Mouse (Mus musculus) WW6 (cell line): ENCODE measurements at regions not wholly inside any gene's neighbourhood (a gene's known extent, or its start where the extent isn't known, plus 50 kb on each side); places are given as distances from the start of the nearest gene placed in this dataset.
"Not testable (repeated sequence)": the region's sequence is repeated elsewhere in the genome, so short reads cannot be mapped to it uniquely, and the experiment has no call there.

Source experiments
- DNase-seq: peaks from one replicate; pipeline ENCODE4 v3.0.0-alpha.2; 2013; ENCODE audit warnings: low read depth, low spot score

DNA sequence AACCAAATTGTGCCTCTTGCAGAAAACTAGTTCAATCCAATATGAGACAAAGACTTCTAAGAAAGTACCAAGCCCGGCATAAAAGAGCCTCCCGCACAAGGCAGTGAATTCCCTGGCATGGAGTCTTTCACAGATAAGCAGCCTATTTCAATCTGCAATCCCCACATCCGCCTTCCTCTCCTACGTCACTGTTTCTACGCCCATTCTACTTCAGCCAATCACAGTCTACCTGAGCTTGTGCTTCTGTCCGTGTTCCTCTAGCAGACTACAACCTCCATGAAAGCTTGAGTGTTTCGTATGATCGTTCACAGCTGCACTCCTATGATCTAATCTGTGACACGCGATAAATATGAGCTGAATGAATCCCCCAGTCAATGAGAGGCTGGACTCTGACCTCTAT, 155.6 kb upstream of the Ipo5 start:
- no peak for DNase-seq

DNA sequence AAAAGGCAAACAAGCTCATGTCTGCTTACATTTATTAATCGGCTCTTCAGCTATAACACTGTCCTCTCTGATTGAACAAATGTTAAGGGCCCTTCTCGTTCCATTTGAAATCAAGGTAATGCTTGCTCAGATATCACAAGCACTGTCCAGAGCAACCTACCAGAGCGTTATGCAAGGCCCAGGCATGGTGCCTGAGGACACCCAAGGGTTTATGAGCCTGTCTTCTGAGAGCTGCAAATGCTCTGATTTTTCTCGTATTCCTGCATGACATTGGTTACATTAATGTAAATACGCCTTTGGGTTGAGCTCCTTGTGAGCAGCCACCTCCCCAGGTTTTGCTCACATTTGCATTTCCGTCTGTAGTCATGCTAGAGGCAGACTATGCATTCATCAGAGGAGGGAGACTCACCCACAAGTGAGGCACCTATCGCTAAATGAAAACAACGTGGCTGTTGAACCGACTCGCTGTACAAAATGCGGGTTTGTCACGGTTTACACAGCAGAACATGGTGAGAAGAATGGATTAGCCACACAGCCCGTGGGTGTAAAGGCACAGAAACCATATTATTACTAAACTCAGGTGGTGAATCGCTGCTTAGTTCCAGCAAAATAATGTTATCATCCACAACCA, 152.7 kb upstream of the Ipo5 start:
- DNase-seq, result no peak

DNA sequence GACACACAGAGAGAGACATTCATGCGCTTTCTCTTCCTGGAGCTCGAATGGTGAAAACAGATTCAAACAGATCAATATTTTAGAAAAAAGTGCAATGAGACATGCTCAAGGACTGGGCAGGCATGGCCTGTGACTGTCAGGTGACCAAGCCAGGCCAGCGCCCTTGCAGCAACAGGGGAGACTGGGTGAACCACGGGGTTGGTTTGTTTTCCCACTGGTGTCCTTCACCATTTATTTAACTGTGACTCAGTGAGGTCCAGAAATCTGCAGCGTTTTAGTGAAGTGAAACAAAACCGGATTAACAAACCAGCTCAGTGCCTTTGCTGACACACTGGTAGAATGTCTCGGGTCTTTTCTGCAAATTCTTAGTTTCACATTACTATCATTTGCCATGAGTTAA, 148.9 kb upstream of the Ipo5 start:
- DNase-seq, result no peak

DNA sequence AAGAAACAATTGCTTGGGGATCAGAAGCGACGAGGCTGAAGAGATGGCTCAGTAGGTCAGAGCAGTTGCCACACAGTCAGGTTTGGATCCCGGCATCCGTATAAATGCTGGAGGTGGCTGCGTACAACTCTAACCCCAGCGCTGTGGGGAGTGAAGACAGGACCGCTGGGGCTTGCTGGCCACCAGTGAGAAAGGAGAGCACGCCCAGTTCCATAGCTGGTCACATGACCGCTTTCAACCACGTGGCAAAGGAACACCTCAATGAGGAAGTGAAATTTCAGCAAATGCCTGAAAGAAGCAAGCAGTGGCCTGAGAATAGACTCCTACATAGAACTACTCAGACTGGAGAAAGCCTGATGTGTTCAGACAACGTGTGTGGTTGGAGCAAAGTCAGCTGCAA, 148.3 kb upstream of the Ipo5 start:
- no peak for DNase-seq

DNA sequence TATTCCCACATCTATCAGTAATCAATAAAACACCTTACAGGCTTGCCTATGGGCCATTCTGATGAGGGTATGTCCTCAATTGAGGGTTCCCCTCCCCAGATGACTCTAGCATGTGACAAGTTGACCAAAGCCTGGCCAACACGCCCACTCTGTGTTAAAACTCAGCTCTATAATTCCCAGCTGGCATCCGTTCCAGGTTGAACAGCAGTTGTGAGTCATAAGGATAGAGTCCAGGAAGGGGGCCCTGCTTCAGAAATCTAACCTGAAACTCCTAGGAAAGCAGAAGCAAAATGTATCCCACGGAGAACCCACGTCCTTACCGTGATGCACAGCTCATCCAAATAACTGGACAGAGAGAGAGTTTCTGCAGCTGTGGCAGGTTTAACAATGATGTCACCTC, 147.2 kb upstream of the Ipo5 start:
- DNase-seq, result no peak

DNA sequence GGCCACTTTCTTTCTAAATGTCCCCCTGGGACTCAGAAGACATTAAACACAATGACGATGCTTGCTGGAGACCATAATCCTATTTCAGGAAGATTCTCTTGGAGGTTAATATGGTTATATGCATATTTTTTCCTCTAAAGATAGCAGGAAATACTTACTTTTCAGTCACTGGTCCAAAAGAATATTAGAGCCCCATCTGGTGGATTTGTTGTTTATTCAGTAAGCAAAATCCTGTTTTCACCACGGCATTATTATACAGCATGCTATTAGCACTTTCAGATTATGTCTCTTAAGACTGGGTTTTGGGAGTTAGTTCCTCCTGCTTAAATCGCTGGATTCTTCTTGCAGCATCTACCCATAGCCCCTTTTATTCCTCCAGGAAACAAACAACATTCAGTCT, 146.6 kb upstream of the Ipo5 start:
- no peak for DNase-seq

DNA sequence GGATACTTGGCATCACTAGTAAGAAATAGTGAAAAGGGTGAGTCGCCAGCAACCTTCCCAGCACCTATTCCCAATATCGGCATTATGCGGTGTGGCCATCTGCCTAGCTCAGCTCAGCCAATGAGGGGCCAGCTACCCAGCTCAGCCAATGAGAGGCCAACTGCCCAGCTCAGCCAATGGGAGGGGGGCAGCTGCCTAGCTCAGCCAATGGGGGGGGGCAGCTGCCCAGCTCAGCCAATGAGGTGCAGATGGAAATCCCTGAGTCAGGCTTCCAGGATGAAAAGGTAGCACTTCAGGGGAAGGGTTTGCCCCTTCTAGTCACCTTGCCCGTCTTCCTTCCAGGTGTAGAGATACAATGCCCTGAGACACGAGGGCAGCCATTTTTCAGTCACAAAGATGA, 144.6 kb upstream of the Ipo5 start:
- no peak for DNase-seq

DNA sequence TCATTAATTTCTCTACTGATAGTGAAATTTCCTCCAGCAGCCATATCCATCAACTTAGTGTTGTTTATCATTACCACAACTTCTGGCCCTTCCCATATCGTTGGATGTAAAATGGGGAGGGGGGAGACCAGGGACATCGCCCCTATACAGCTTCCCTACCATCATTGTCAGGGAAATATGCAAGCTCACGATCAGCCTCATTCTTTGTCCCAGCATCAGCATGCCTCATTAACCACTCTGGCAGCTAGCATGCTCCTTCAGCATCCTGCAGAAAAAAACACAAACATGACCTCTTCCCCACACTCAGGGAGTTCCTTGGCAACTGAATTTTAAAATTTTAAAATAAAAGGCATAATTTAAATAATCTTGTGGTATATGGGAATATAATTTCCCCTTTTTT, 140.4 kb upstream of the Ipo5 start:
- no peak for DNase-seq

DNA sequence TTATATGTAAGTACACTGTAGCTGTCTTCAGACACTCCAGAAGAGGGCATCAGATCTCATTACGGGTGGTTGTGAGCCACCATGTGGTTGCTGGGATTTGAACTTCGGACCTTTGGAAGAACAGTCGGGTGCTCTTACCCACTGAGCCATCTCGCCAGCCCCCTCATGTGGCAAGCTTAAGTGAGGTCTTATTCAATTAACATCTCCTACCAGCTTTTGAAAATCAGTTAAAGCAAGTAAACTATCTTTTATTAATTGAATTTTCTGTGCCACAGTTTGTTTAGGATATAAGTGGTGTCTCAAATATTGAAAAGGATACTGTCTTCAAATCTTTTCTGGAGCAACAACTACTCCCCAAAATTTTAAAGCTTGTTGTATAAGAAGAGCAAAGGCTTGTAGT, 138.0 kb upstream of the Ipo5 start:
- not testable (repeated sequence) for DNase-seq

DNA sequence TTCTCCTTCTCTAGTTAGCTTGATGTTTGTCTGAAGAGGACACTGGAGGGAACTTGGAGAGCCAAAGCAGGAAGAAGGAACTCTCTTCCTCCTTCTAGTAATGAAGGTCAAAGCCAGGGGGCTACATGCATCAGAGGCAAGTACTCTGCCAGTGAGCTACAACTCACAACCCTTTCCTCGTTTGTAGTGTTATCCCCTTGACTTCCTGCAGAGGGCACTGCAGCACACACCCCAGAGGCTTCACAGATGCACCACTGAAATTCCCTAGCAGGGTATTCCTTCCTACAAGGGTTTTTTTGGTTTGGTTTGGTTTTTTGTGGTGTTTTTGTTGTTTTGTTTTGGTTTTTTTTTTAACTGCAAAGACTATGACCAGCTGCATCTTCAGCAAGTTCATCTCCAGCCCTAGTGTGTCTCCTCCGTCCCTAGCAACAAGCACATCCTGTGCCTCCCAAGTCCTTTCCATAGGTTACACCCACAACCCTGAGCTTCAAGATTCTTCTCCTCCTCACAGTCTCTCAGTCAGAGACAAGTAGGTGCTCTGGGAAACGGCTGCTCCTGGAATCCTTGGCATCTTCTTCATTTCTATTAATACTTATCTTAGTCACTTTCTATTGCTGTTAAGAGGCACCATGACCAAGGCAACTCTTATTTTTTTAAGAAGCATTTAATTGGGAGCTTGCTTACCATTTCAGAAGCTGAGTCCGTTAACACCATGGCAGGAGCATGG, 119.0 kb upstream of the Ipo5 start:
- DNase-seq, result no peak

DNA sequence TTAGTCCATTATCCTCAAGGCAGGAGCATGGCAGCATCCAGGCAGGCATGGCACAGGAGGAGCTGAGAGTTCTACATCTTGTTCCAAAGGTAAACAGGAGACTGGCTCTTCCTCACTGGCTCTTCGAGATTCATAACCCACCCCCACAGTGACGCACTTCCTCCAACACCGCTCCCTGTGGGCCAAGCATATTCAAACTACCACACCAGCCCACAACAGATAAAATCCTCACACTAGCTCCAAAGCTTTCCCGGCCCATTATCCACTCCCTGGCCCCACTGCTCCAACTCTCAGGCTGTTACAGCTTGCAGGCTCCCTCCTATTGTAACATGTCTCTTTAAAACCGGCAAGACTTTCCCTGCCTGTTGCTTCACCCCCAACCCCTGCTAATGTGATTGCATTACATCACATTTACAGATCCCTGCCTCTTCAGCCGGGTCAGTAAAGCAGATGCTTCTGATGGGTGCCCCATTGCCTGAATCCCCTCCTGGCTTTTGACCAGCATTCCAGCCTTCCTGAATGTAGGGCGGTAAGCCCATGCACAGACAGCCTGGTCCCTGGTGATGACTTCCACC, 113.0 kb upstream of the Ipo5 start:
- no peak for DNase-seq

DNA sequence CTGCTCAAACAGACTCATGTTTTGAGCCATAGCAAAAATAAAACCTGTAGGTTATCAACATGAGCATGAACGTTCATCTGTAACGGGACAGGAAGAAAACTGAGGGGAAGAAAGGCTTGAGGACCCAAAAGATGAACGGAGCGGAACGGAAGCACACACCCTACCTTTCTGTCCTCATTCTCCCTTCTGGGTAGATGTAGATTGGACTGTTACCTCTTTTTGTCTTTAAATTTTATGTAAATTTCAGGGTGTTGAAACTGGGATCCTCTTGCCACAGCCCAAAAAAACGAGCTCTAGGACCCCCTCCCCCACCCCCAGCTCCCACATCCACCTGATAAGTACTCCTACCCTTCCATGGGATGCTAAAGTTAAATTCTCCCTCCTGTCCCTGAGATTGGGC, 107.8 kb upstream of the Ipo5 start:
- no peak for DNase-seq

DNA sequence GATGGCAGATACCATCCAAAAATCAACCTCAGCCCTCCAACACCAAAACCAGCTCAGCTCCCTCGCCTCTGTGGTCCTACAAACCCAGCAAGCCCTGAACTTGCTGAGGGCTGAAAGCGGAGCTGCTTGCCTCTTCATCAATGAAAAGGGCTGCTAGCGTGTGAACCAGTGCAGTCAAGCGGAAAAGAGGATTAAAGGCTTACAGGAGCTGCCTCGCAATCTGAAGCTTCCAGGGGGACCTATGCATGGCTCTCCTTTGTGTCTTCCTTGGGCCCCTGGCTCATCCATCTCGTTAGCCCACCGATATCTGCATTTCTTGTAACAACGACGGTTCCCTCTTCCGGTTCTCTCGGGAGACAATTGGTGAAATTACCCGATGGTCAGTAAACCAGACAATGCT, 107.3 kb upstream of the Ipo5 start:
- DNase-seq, result no peak

DNA sequence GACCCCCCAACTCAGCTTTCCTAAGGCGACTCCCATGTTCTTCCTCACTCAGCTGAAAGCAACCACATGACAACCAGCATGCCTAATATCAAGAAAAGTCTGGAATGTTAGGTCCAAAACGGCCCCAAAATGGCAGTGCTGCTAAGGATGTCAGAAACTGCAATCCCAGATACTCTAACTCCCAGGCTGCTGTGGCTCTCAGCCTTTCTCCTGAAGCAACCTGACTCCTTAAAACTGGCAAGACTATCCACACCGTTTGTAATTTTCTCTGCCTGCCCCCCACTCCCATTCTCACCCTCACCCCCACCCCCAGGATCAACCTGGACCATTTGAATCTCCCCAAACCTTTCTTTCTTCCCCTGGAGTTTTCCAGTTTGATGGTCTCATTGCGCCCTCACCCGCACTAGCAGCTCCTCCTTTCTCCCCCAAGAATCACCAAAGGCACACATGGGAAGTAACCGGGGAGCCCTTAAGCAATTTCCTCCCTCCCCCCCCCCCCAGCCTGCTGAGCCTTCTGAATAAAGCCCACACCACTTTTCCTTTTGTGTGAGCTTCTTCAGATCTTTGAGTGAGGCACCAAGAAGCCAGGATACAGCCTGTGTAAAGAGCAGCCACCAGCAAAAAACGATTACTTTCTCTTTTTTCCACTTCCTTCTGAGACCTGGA, 106.7 kb upstream of the Ipo5 start:
- no peak for DNase-seq

DNA sequence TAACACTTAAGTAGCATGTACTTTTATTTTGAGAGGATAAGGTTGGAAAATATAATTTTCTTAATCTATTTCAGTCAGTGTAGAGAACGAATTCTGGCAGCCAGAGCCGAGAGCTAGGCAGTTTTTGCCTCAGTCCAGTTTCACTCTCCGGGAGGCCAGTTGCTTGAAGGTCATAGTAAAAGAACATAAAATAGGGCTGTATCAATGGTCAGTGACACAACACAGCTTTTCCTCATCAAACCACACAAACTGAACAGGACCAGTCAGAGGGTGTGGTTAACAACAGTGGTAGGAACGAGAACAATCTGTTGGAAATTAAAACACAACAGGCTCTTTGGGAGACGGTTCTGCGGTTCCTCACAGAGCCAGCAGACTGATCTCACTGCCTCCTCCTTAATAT, 105.9 kb upstream of the Ipo5 start:
- DNase-seq, result no peak

DNA sequence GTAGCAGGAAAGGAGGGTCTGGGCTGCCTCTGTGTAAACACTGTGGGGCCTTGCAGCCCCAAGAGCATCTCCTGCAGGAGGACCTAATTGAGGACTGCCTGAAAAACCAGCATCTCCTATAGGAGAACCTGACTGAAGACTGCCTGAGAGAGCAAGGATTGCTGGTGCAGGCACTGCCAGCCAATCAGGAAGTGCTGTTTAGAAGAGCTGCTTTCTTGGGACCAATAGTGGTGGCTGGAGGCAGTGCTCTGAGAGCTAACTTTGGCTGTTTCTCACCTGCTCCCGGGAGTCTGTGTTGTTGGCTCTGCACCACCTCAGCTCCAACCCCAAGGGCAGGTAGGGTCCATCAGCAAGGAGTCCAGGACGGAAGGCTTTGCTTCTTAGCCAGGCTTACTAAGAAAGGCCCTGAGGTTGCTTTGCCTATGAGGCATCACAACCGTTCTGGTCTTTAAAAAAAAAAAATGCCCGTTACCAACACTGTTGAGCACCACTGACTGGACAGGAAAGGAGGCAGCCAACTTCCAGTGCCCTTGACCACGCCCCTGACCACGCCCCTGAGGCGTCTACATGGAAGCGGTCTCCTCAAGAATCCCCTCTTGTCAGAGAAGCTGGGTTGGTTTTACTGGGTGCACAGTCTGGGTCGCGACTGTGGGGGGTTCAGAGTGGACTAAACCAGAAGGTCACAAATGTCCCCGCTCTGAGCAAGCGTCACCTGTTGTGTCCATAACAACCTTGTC, 105.0 kb upstream of the Ipo5 start:
- DNase-seq, result not testable (repeated sequence)

DNA sequence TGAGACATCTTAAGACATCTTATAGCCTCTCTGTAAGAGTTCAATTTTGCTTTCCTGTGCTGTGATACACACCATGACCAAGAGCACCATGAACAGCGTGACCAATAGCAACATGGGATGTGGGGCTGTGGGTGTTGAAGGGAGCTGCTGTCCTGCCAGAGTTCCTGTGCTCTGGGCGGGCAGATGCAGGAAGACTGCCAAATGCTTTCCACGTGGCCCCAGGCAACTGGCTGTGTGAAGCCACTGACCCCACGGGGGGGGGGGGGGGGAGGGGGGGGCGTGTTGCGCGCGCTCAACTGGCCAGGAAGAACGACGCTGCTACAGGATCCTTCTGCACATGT, 104.5 kb upstream of the Ipo5 start:
- DNase-seq, result no peak

DNA sequence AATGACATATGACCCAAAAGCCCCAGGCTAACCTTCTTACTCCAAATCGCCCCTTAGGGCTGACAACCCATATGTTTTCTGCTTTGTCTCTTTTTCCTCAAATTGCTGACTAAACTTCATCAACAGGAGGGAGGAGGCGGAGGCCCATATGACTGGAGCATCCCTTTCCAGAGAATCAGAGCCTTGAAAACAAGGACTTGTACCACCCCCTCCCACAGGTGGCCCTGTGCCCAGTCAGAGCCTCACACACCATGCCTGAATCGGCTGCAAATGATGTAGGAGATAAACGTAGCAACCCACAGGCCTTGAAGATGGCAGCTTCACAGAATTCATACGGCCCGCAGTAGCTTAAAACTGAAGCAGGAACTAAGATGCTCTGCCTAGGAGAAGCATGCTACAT, 101.7 kb upstream of the Ipo5 start:
- DNase-seq, result no peak

DNA sequence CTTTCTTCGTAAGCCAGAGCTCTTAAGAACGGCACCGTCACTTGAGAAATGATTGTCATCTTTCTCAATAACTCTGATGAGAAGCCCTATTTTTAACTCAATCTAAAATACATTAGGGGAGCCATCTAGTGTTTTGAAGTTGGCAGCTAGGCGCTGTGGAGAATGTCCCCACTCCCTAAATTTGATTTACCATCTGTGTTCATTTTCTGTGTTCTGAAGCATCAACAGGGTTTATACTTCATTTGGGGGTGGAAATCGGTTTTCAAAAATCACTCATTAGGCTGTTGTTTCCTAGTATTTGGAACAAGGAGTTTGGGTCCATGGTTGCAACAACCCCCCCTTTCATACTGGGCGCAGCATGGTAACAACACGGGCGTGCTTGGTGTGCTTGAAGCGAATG, 97.1 kb upstream of the Ipo5 start:
- no peak for DNase-seq

DNA sequence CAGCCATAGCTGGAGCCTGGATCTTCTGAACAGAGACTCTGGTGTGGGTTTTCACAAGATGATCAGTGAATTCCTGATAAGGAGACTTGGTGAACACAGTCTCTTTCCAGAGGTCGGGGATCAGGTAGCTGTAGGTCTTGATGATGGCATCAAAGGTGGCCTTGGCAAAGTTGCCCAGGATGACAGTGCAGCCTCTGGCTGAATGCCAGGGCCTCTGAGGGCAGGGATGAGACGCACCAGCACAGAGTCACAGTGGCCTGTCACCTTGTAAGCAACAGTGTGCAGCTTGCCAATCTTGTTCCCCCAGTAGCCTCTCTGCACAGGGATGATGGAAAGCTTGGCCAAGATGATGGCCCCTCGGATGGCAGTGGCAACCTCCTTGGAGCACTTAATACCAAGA, 95.9 kb upstream of the Ipo5 start:
- not testable (repeated sequence) for DNase-seq

DNA sequence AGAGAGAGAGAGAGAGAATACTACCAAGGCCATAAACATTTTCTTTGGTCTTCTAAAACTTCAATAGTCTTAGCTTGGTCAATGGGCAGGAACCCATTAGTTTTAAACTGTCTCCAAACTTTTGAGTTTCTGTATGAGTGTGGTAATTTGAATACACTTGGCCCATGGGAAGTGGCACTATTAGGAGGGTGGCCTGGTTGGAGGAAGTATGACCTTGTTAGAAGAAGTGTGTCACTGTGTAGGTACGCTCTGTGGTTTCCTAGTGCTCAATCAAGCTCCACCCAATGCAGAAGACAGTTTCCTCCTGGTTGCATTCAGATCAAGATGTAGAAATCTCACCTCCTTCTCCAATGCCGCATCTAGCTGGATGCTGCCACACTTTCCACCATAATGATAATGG, 94.5 kb upstream of the Ipo5 start:
- no peak for DNase-seq

DNA sequence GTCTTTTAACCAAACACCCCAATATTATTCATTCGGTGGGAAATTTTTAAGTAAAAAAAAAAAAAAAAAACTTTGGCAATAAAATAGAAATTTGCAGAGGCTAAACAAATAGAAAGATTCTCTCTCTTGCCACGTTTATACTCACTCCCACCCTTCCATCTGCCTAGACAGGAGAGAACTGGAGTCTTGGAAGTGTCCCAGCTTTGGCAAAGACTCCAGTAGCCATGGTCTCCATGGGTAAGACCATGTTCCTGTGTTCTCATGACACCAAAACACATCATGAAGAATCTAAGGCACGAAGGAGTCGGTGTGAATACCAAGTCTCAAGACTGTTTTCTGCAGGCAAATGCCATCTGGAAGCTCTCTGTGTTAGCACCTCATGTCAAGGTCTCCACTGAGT, 84.8 kb upstream of the Ipo5 start:
- DNase-seq, result no peak
